ENCODE assay signal across 8 mouse cellular contexts in genomic region chr11:21239763-21240509, GRCm38 (mm10). TPM values are rescaled to one million over a fixed set of nuclear protein-coding genes. Genes with fewer than 3 reads are reported as not detected.
A peak's percentile ranks its signal among the peaks of the same experiment; 100 is the strongest.
DNase-seq lines count a peak whose midpoint lies in the region; ATAC-seq and TF ChIP-seq lines count a peak whose summit lies in the region.

No protein-coding gene starts in this region.

- H3K9ac ChIP-seq in limb, embryonic 12.5 days (replicated peaks) = peak overlapping the region; percentile 99

- DNase-seq in left cerebral cortex, postnatal 14 days (ENCODE audit: low spot score in 2 of 2) = no peak
- no peak for DNase-seq in adrenal gland, postnatal 36 days
- DNase-seq in frontal cortex, postnatal 14 days (ENCODE audit: low spot score in 2 of 2) = no peak

- H3K9me3 ChIP-seq in megakaryocyte, embryonic 14.5 days = no peaks in the 10 kb centered on the region
- no peaks in the 10 kb centered on the region for H3K9me3 ChIP-seq in limb, embryonic 12.5 days

- no peaks in the 10 kb centered on the region for H3K27me3 ChIP-seq in megakaryocyte, embryonic 14.5 days (replicated peaks)
- no peaks in the 10 kb centered on the region for H3K27me3 ChIP-seq in limb, embryonic 12.5 days
- no peaks in the 10 kb centered on the region for H3K27me3 ChIP-seq in small intestine, adult 2 months (ENCODE audit: control insufficient read depth, insufficient read depth, low read length)

- H3K36me3 ChIP-seq in megakaryocyte, embryonic 14.5 days (replicated peaks; ENCODE audit: low read length) = no peaks in the 10 kb centered on the region
- no peaks in the 10 kb centered on the region for H3K36me3 ChIP-seq in limb, embryonic 12.5 days
- H3K36me3 ChIP-seq in small intestine, adult 2 months (ENCODE audit: control insufficient read depth, insufficient read depth, low read length) = no peaks in the 10 kb centered on the region

- 26% methylated on average over 7 of the region's 7 CpGs for WGBS in limb, embryonic 12.5 days
- WGBS in small intestine, adult 2 months = 9% methylated on average over 7 of the region's 7 CpGs

- peaks cover 38% of the 10 kb centered on the region for H3K4me1 ChIP-seq in megakaryocyte, embryonic 14.5 days
- peaks cover 3% of the 10 kb centered on the region; the same call in 1 of the 2 replicates for H3K4me1 ChIP-seq in embryonic fibroblast, embryonic 13.5 days (ENCODE audit: control insufficient read depth, insufficient read depth, low read length)
- H3K4me1 ChIP-seq in limb, embryonic 12.5 days (replicated peaks) = peaks cover 9% of the 10 kb centered on the region
- peaks cover 5% of the 10 kb centered on the region; the same call in 1 of the 2 replicates for H3K4me1 ChIP-seq in small intestine, adult 2 months (ENCODE audit: control insufficient read depth, insufficient read depth, insufficient read length, low read length)

- peak overlapping the region; percentile 62 for H3K4me2 ChIP-seq in limb, embryonic 12.5 days

- peak overlapping the region; percentile 97 for H3K4me3 ChIP-seq in megakaryocyte, embryonic 14.5 days (replicated peaks)
- H3K4me3 ChIP-seq in embryonic fibroblast, embryonic 13.5 days (ENCODE audit: insufficient read depth, low read length) = peak overlapping the region; percentile 86
- H3K4me3 ChIP-seq in limb, embryonic 12.5 days (replicated peaks) = peak overlapping the region; percentile 92
- peak overlapping the region; percentile 86 for H3K4me3 ChIP-seq in small intestine, adult 2 months (ENCODE audit: low read depth, low read length)

- H3K27ac ChIP-seq in embryonic fibroblast, embryonic 13.5 days (ENCODE audit: insufficient read depth, low read length) = peak overlapping the region; percentile 26
- H3K27ac ChIP-seq in limb, embryonic 12.5 days = peak overlapping the region; percentile 99
- H3K27ac ChIP-seq in small intestine, adult 2 months (ENCODE audit: insufficient read depth, low read depth, low read length) = no peak overlapping the region; the same call in 1 of the 2 replicates

- intact Hi-C loops in left cerebral cortex, postnatal 14 days (cut with DNase I) = no loop called here

- TF ChIP-seq POLR2A in embryonic fibroblast, embryonic 13.5 days (IDR thresholded peaks at IDR 0.05; ENCODE audit: low read depth, low read length) = no peak
- no peak for TF ChIP-seq POLR2A in small intestine, adult 2 months (IDR thresholded peaks at IDR 0.05; ENCODE audit: low read depth, low read length)

- TF ChIP-seq CTCF in embryonic fibroblast, embryonic 13.5 days (IDR thresholded peaks at IDR 0.05; ENCODE audit: borderline replicate concordance, insufficient read depth, low read length) = no peak
- TF ChIP-seq CTCF in small intestine, adult 2 months (IDR thresholded peaks at IDR 0.05; ENCODE audit: extremely low read depth, insufficient read length, insufficient replicate concordance, low read depth, low read length) = no peak

- ATAC-seq in megakaryocyte, adult 5-6 weeks (ENCODE audit: poor library complexity, severe bottlenecking) = no peak
- ATAC-seq in limb, embryonic 12.5 days (ENCODE audit: insufficient number of reproducible peaks, insufficient read depth, low FRiP score, low TSS enrichment, low read depth) = no peak

RNA-seq across cellular contexts. Expression of gene Vps54, which starts 0.9 kb away (rescaled TPM):
- 0.94 and 1.1 TPM in 2 replicates for polyA plus RNA-seq in megakaryocyte, embryonic 14.5 days (2012; ENCODE audit: insufficient read depth, low replicate concordance)
- 56.5 and 56.7 TPM in 2 replicates for total RNA-seq in megakaryocyte, adult 5-6 weeks (2015)
- 85.7 and 87.9 TPM in 2 replicates for total RNA-seq in megakaryocyte, adult 5-6 weeks (2017)
- 25.6 and 30.7 TPM in 2 replicates for polyA plus RNA-seq in embryonic fibroblast, embryonic 13.5 days (2011; ENCODE audit: insufficient read length, low read depth, missing spikeins)
- 16.2 and 17.8 TPM in 2 replicates for polyA plus RNA-seq in limb, embryonic 12.5 days (2016; fragmentation: Nextera tagmentation; extraction: Ambion mirVana)
- polyA plus RNA-seq in small intestine, adult 2 months (2012; rRNA removed) = 4.4 and 9.8 TPM in 2 replicates
- 10 to 100 TPM; 27.0 to 27.4 TPM for total RNA-seq in left cerebral cortex, postnatal 14 days (2021)
- total RNA-seq in adrenal gland, postnatal 36 days (2021) = 10 to 100 TPM; 30.9 to 35.4 TPM
